Mouse (Mus musculus) erythroblast, embryonic 14.5 days (primary cell): ENCODE results near the gene Ammecr1.

Experiments used
- GATA1 ChIP-seq: IDR thresholded peaks from 2 replicates; pipeline ENCODE4 v1.6.1; 2012; ENCODE audit warnings: low read length, inconsistent platforms, mixed read lengths
- TAL1 ChIP-seq: IDR thresholded peaks from 3 replicates; pipeline ENCODE4 v1.6.1; 2012; ENCODE audit warnings: low read length, inconsistent platforms, mixed read lengths

- TF ChIP-seq TAL1 (no peak), GATA1 (no peak)
Observed at GRCm38 (mm10) chrX:142959674-142960307, 6.7 kb downstream of the Ammecr1 start.
